Mouse (Mus musculus) B cell, adult (primary cell): ENCODE results near the gene Gm17027. TPM values are rescaled to one million over a fixed set of nuclear protein-coding genes. Genes with fewer than 3 reads are reported as not detected.

Source experiments
- total RNA-seq: library from RNA; stranded (reverse); gene quantifications from 4 replicates; pipeline ENCODE4 v1.2.4, GENCODE M21; 2023; ENCODE audit not compliant: inconsistent age

Gm17027 gene
- total RNA-seq, result not detected in 4 replicates

GRCm38 (mm10) chr14:42162522-42162921 lies at the start of gene Gm17027:
TSS of gene Gm17027 (minus strand) at chr14:42162622.

DNA sequence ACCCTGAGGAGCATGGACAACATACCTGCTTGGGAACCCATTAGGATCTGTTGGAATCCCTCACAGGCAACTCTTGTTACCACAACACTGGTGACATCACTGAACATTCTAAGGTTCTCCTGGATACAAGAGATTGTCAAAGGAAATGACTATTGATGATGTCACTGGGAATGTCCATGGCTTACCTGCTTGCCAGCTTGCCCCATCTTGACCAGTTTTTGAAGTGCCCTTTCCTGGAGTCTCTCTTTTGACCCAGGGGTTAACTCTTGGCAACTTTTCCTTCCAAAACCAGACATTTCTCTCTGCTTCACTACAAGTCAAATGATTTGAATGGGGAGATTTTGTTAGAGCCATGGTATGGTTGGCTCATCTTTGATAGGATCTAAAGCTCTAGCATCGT lies 28.3 kb upstream of the Gm17027 start, which contains the start of gene Gm3573:
Gene Gm3573, minus strand, starts transcription at position 101 of the 400 bp plus-strand sequence.

GRCm38 (mm10) chr14:42117269-42117668 lies 45.2 kb downstream of the Gm17027 start, which contains the start of gene Gm7951:
TSS of gene Gm7951 (minus strand) at chr14:42117369.

Other genes with a start within 250 kb of the Gm17027 start
- gene 1700049E17Rik1, start 237.7 kb downstream of the Gm17027 start, total RNA-seq, result not detected in 4 replicates
- not detected in 4 replicates for gene 1700024B05Rik, start 218.6 kb downstream of the Gm17027 start, total RNA-seq
- not detected in 4 replicates for gene Gm6401, start 194.7 kb downstream of the Gm17027 start, total RNA-seq
- gene Gm3543, start 179.3 kb downstream of the Gm17027 start, total RNA-seq, result not detected in 4 replicates
- gene Gm7951, start 45.3 kb downstream of the Gm17027 start, total RNA-seq, result not detected in 4 replicates
- gene Gm3573, start 28.2 kb upstream of the Gm17027 start, total RNA-seq, result not detected in 4 replicates
- not detected in 4 replicates for gene Gm17026, start 97.4 kb upstream of the Gm17027 start, total RNA-seq
- gene Gm9611, start 134.7 kb upstream of the Gm17027 start, total RNA-seq, result not detected in 4 replicates
- gene Gm7995, start 147.6 kb upstream of the Gm17027 start, total RNA-seq, result not detected in 4 replicates